Mouse (Mus musculus): ENCODE data around the gene Me1. TPM values are rescaled to one million over a fixed set of nuclear protein-coding genes. Genes with fewer than 3 reads are reported as not detected.

The Me1 gene
- polyA plus RNA-seq, 1 experiment: 33.6 TPM

- no peak for TF ChIP-seq E2F4 (IDR thresholded peaks at IDR 0.05; ENCODE audit: insufficient read depth)
- TF ChIP-seq MYOG (IDR thresholded peaks at IDR 0.05; ENCODE audit: control insufficient read depth in 1 of 3, insufficient read depth in 1 of 3, insufficient read length in 2 of 3, low read depth in 2 of 3): no peak
- TF ChIP-seq USF1 (IDR thresholded peaks at IDR 0.05; ENCODE audit: low read depth): no peak
- no peak for TF ChIP-seq MYOD1 (IDR thresholded peaks at IDR 0.05; ENCODE audit: control insufficient read depth in 1 of 3, insufficient read length in 2 of 3, low read depth in 2 of 3)
- TF ChIP-seq TCF12 (IDR thresholded peaks at IDR 0.05; ENCODE audit: insufficient read depth, poor library complexity, severe bottlenecking): no peak
- no peak for TF ChIP-seq POLR2A (IDR thresholded peaks at IDR 0.05; ENCODE audit: insufficient read length, low read depth)
- Histone ChIP-seq H3K4me3 (no peak overlapping the region), H3K4me2 (ENCODE audit: low read depth) (no peak overlapping the region), H3ac (ENCODE audit: control insufficient read depth, insufficient read length) (no peak overlapping the region), H3K79me2 (ENCODE audit: control insufficient read depth, insufficient read depth) (no peaks in the 10 kb centered on the region), H3K36me3 (ENCODE audit: control insufficient read depth, insufficient read depth) (peaks cover 10% of the 10 kb centered on the region), H3K27me3 (ENCODE audit: control insufficient read depth, insufficient read depth, insufficient read length) (no peaks in the 10 kb centered on the region)
These were observed 44.5 kb downstream of the Me1 start for GRCm38 (mm10) chr9:86651254-86651653.

DNA sequence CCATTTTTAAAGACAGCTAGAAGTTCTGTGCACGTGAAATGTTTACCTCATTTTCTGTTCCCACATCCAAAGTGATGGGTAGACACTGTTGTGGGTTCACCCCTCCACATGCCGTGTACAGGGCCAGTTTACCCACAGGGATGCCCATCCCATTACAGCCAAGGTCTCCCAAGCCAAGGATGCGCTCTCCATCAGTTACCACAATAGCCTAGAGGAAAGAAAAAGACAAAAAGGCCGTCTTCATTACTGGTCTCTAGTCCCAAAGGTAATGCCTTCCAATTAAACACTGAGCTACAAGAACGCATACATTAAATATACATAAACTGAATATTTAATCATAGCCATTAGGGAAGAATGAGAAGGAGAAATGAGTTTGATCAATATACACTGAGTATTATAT is 44.9 kb downstream of the Me1 start:
- H3ac ChIP-seq (ENCODE audit: control insufficient read depth, insufficient read length): no peak overlapping the region
- H3K27me3 ChIP-seq (ENCODE audit: control insufficient read depth, insufficient read depth, insufficient read length): no peaks in the 10 kb centered on the region
- H3K36me3 ChIP-seq (ENCODE audit: control insufficient read depth, insufficient read depth): peaks cover 10% of the 10 kb centered on the region
- H3K4me3 ChIP-seq: no peak overlapping the region
- TF ChIP-seq TCF3 (IDR thresholded peaks at IDR 0.05; ENCODE audit: insufficient read length, low read depth): no peak
- no peak for TF ChIP-seq REST (IDR thresholded peaks at IDR 0.05; ENCODE audit: insufficient read depth, insufficient read length)
- TF ChIP-seq E2F4 (IDR thresholded peaks at IDR 0.05; ENCODE audit: insufficient read depth): no peak
- no peaks in the 10 kb centered on the region for H3K79me2 ChIP-seq (ENCODE audit: control insufficient read depth, insufficient read depth)
- H3K4me2 ChIP-seq (ENCODE audit: low read depth): no peak overlapping the region

DNA sequence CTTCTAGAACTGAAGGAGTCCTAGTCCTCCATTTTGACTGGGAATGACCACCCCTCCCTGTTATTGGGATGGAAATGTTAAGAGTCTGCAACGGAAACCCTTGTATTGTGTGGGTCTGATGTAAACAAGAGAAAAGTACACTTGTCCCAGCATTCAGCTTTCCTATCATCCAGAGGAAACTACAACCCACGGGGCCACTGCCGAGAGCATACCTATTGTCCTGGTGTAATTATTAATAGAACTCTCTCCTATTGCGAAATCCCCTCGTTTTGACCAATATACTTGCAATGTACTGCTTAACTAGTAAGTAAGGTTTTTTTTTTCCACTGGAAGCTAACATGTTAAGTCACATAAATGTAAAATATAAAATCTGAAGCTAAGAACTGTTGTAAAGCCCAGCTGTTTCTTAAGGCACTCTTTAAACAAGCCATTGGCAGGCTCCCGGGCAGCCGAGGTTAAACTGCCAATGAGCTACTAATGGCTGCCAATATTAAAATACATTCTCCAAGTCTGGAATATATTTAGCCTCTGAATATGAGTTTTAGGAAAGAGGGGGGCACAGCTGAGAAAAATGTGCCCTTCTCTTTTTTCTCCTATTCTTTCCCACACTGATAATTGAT is 47.7 kb downstream of the Me1 start:
- TF ChIP-seq CEBPB (IDR thresholded peaks at IDR 0.05; ENCODE audit: insufficient read depth, poor library complexity, severe bottlenecking) (0 out of 2 replicates have a peak, but pooled peaks have one; percentile 30), MAX (IDR thresholded peaks at IDR 0.05; ENCODE audit: low read depth) (no peak)
- Histone ChIP-seq H3K4me3 (no peak overlapping the region), H3K36me3 (ENCODE audit: control insufficient read depth, insufficient read depth) (peaks cover 10% of the 10 kb centered on the region), H3K79me2 (ENCODE audit: control insufficient read depth, insufficient read depth) (no peaks in the 10 kb centered on the region), H3K4me2 (ENCODE audit: low read depth) (no peak overlapping the region), H3K27me3 (ENCODE audit: control insufficient read depth, insufficient read depth, insufficient read length) (no peaks in the 10 kb centered on the region), H3ac (ENCODE audit: control insufficient read depth, insufficient read length) (no peak overlapping the region)

- Histone ChIP-seq H3K79me2 (ENCODE audit: control insufficient read depth, insufficient read depth) (no peaks in the 10 kb centered on the region), H3K4me3 (no peak overlapping the region), H3K27me3 (ENCODE audit: control insufficient read depth, insufficient read depth, insufficient read length) (no peaks in the 10 kb centered on the region), H3K4me2 (ENCODE audit: low read depth) (no peak overlapping the region), H3K36me3 (ENCODE audit: control insufficient read depth, insufficient read depth) (peaks cover 10% of the 10 kb centered on the region), H3ac (ENCODE audit: control insufficient read depth, insufficient read length) (no peak overlapping the region)
- TF ChIP-seq CEBPB (IDR thresholded peaks at IDR 0.05; ENCODE audit: insufficient read depth, poor library complexity, severe bottlenecking): no peak
- no peak for TF ChIP-seq E2F4 (IDR thresholded peaks at IDR 0.05; ENCODE audit: insufficient read depth)
- TF ChIP-seq POLR2AphosphoS2 (IDR thresholded peaks at IDR 0.05; ENCODE audit: insufficient read length, low read depth): no peak
- no peak for TF ChIP-seq USF1 (IDR thresholded peaks at IDR 0.05; ENCODE audit: low read depth)
- no peak for TF ChIP-seq MYOD1 (IDR thresholded peaks at IDR 0.05; ENCODE audit: control insufficient read depth in 1 of 3, insufficient read length in 2 of 3, low read depth in 2 of 3)
- no peak for TF ChIP-seq MYOG (IDR thresholded peaks at IDR 0.05; ENCODE audit: control insufficient read depth in 1 of 3, insufficient read depth in 1 of 3, insufficient read length in 2 of 3, low read depth in 2 of 3)
- no peak for TF ChIP-seq TCF12 (IDR thresholded peaks at IDR 0.05; ENCODE audit: insufficient read depth, poor library complexity, severe bottlenecking)
- no peak for TF ChIP-seq SRF (IDR thresholded peaks at IDR 0.05; ENCODE audit: control insufficient read depth, insufficient read length, low read depth)
- no peak for TF ChIP-seq MAX (IDR thresholded peaks at IDR 0.05; ENCODE audit: low read depth)
- no peak for TF ChIP-seq REST (IDR thresholded peaks at IDR 0.05; ENCODE audit: insufficient read depth, insufficient read length)
- TF ChIP-seq TCF3 (IDR thresholded peaks at IDR 0.05; ENCODE audit: insufficient read length, low read depth): no peak
- TF ChIP-seq POLR2A (IDR thresholded peaks at IDR 0.05; ENCODE audit: insufficient read length, low read depth): no peak
These were observed 48.9 kb downstream of the Me1 start for GRCm38 (mm10) chr9:86646807-86647206.

- Histone ChIP-seq H3K79me2 (ENCODE audit: control insufficient read depth, insufficient read depth) (no peaks in the 10 kb centered on the region), H3ac (ENCODE audit: control insufficient read depth, insufficient read length) (no peak overlapping the region), H3K4me3 (no peak overlapping the region), H3K36me3 (ENCODE audit: control insufficient read depth, insufficient read depth) (no peaks in the 10 kb centered on the region), H3K4me2 (ENCODE audit: low read depth) (no peak overlapping the region), H3K27me3 (ENCODE audit: control insufficient read depth, insufficient read depth, insufficient read length) (no peaks in the 10 kb centered on the region)
- TF ChIP-seq SRF (IDR thresholded peaks at IDR 0.05; ENCODE audit: control insufficient read depth, insufficient read length, low read depth) (no peak), MYOD1 (IDR thresholded peaks at IDR 0.05; ENCODE audit: control insufficient read depth in 1 of 3, insufficient read length in 2 of 3, low read depth in 2 of 3) (no peak), POLR2A (IDR thresholded peaks at IDR 0.05; ENCODE audit: insufficient read length, low read depth) (no peak), E2F4 (IDR thresholded peaks at IDR 0.05; ENCODE audit: insufficient read depth) (no peak), TCF12 (IDR thresholded peaks at IDR 0.05; ENCODE audit: insufficient read depth, poor library complexity, severe bottlenecking) (no peak), MAX (IDR thresholded peaks at IDR 0.05; ENCODE audit: low read depth) (no peak), POLR2AphosphoS2 (IDR thresholded peaks at IDR 0.05; ENCODE audit: insufficient read length, low read depth) (no peak)
These were observed 52.3 kb downstream of the Me1 start for GRCm38 (mm10) chr9:86643497-86643896.

Data from myocyte (in vitro differentiated cells).